Mouse (Mus musculus): ENCODE results near the gene Cyp3a41b. TPM values are rescaled to one million over a fixed set of nuclear protein-coding genes. Genes with fewer than 3 reads are reported as not detected.

Gene Cyp3a41b
- total RNA-seq, 1 experiment, result not detected

Other genes starting within 250 kb of the Cyp3a41b start
- gene Cyp3a57, start 239.5 kb downstream of the Cyp3a41b start, total RNA-seq (2012; rRNA removed), result not detected in 2 replicates
- gene Cyp3a16, start 115.0 kb downstream of the Cyp3a41b start, total RNA-seq (2012; rRNA removed), result not detected in 2 replicates
- gene Cyp3a41a, start 135.4 kb upstream of the Cyp3a41b start, total RNA-seq (2012; rRNA removed), result not detected in 2 replicates
- gene Cyp3a44, start 221.1 kb upstream of the Cyp3a41b start, total RNA-seq (2012; rRNA removed), result not detected in 2 replicates

All from ES-E14 (cell line).